Mouse (Mus musculus) midbrain, embryonic 11.5 days (tissue): ENCODE measurements around the gene Gm26992. TPM values are rescaled to one million over a fixed set of nuclear protein-coding genes. Genes with fewer than 3 reads are reported as not detected.
A peak's percentile ranks its signal among the peaks of the same experiment; 100 is the strongest.

Source experiments
- ATAC-seq: fragments of 200-750 bp; cut with Nextera tagmentation; 2 replicates; pipeline ENCODE4 v1.8.0; 2017; ENCODE audit warnings: moderate TSS enrichment, moderate library complexity; ENCODE audit not compliant: low FRiP score
- DNase-seq: peaks from one replicate; pipeline ENCODE4 v3.0.0; 2015; ENCODE audit warnings: low spot score; ENCODE audit errors: missing footprints
- H3K27ac ChIP-seq: fragments of 300-500 bp; sonication (generic); 2 replicates; pipeline ENCODE4 v1.5.1; 2014; ENCODE audit warnings: low read depth, low read length
- H3K27me3 ChIP-seq: fragments of 300-500 bp; sonication (generic); 2 replicates; pipeline ENCODE4 v1.6.1; 2014; ENCODE audit warnings: mild to moderate bottlenecking, low read length, moderate library complexity, mixed read lengths; ENCODE audit not compliant: control insufficient read depth, insufficient read depth
- H3K36me3 ChIP-seq: fragments of 300-500 bp; sonication (generic); 2 replicates; pipeline ENCODE4 v1.6.1; 2014; ENCODE audit warnings: mild to moderate bottlenecking, low read length, moderate library complexity, mixed read lengths; ENCODE audit not compliant: control insufficient read depth, insufficient read depth
- H3K4me1 ChIP-seq: fragments of 300-500 bp; sonication (generic); 2 replicates; pipeline ENCODE4 v1.6.1; 2014; ENCODE audit warnings: low read length; ENCODE audit not compliant: control insufficient read depth, insufficient read depth
- H3K4me2 ChIP-seq: fragments of 300-500 bp; sonication (generic); 2 replicates; pipeline ENCODE4 v1.6.1; 2014; ENCODE audit warnings: mild to moderate bottlenecking, moderate library complexity
- H3K4me3 ChIP-seq: fragments of 300-500 bp; sonication (generic); 2 replicates; pipeline ENCODE4 v1.5.1; 2014; ENCODE audit warnings: low read depth, low read length
- H3K9ac ChIP-seq: fragments of 300-500 bp; sonication (generic); 2 replicates; pipeline ENCODE4 v1.6.1; 2014; ENCODE audit warnings: low read length
- H3K9me3 ChIP-seq: fragments of 300-500 bp; sonication (generic); 2 replicates; pipeline ENCODE4 v1.6.1; 2016; ENCODE audit warnings: low read length; ENCODE audit not compliant: control insufficient read depth
- WGBS: fragments of 180-500 bp; shearing (Covaris S2); extraction: QIAGEN DNeasy Blood & Tissue Kit; methylation state at CpG from one replicate; pipeline ENCODE4 v1.1.7; 2014; 5-methylcytosine and 5-hydroxymethylcytosine counted together
- polyA plus RNA-seq: library from polyadenylated mRNA; unstranded; fragments of >200 nt; fragmentation: Nextera tagmentation; extraction: Ambion mirVana; gene quantifications from 2 replicates; pipeline ENCODE4 v1.2.1, GENCODE M21; 2014

Gene Gm26992
- polyA plus RNA-seq, 1 experiment from 2014 or later = not detected

- peak; percentile 71 for ATAC-seq
- 2% methylated on average over 23 of the region's 23 CpGs for WGBS
- H3K27ac ChIP-seq = no peak overlapping the region
- no peaks in the 10 kb centered on the region for H3K9me3 ChIP-seq
- peak; percentile 94 for DNase-seq
- peak overlapping the region; percentile 30; the same call in 1 of the 2 replicates for H3K4me2 ChIP-seq
- H3K36me3 ChIP-seq = no peaks in the 10 kb centered on the region
- no peak overlapping the region for H3K4me3 ChIP-seq
- H3K27me3 ChIP-seq = no peaks in the 10 kb centered on the region
- 0 out of 2 replicates have a peak overlapping the region, but pooled peaks have one; percentile 16 for H3K9ac ChIP-seq
- peaks cover 9% of the 10 kb centered on the region for H3K4me1 ChIP-seq
Observed at GRCm38 (mm10) chrX:103529185-103529584, 107.4 kb downstream of the Gm26992 start.

Other genes with a start within 250 kb of the Gm26992 start
- gene Nap1l2, start 235.4 kb upstream of the Gm26992 start, polyA plus RNA-seq = 19.4 and 19.6 TPM in 2 replicates
- not detected in 2 replicates for gene Cdx4, start 100.6 kb upstream of the Gm26992 start, polyA plus RNA-seq
- 5.5 and 6.6 TPM in 2 replicates for gene Chic1, start 65.5 kb upstream of the Gm26992 start, polyA plus RNA-seq
- 0.29 and 0.34 TPM in 2 replicates for gene Tsx, start 7.5 kb upstream of the Gm26992 start, polyA plus RNA-seq
- not detected in 2 replicates for gene Zcchc13, start 208.6 kb downstream of the Gm26992 start, polyA plus RNA-seq